Mouse (Mus musculus) brown adipose tissue, adult 24 weeks (tissue): ENCODE results near the gene Pik3c2g. TPM values are rescaled to one million over a fixed set of nuclear protein-coding genes. Genes with fewer than 3 reads are reported as not detected.

ENCODE experiments used
- H3K27ac ChIP-seq: fragments of 200-500 bp; replicated peaks from 2 replicates; pipeline ENCODE4 v1.5.1; 2012; ENCODE audit warnings: low read depth, mild to moderate bottlenecking, low read length
- H3K4me1 ChIP-seq: fragments of 200-500 bp; 2 replicates; pipeline ENCODE4 v1.6.1; 2012; ENCODE audit warnings: low read length, mixed read lengths; ENCODE audit not compliant: control insufficient read depth, insufficient read depth, insufficient read length
- H3K4me3 ChIP-seq: fragments of 200-500 bp; 2 replicates; pipeline ENCODE4 v1.5.1; 2012; ENCODE audit warnings: low read depth, mild to moderate bottlenecking, low read length, moderate library complexity; ENCODE audit not compliant: insufficient read depth
- polyA plus RNA-seq: library from polyadenylated mRNA; stranded (reverse); fragments of >200 nt; gene quantifications from 2 replicates; pipeline ENCODE4 v1.2.4, GENCODE M21; 2012; ENCODE audit not compliant: missing spikeins, insufficient read depth, insufficient read length

Pik3c2g gene
- polyA plus RNA-seq, 1 experiment: not detected

DNA sequence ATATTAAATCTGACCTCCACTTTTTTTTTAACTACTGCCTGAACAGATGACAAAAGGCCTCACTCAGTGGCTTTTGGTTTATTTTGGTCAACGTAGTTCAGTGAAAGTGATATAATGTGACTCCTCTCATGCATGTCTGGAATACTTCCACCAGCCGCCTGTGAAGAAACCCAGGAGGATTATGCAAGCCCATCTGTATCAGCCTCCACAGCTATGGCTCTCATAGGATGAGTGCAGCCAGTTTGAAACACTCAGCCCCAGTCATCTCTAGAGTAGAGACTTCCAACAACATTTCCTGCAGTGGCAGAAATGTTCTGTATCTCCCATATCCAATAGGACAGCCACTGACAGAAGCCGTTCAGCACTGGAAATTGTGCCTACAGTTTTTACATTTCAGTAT lies 391.1 kb downstream of the Pik3c2g start:
- H3K4me1 ChIP-seq: no peaks in the 10 kb centered on the region
- H3K27ac ChIP-seq: no peak overlapping the region
- H3K4me3 ChIP-seq: no peak overlapping the region

DNA sequence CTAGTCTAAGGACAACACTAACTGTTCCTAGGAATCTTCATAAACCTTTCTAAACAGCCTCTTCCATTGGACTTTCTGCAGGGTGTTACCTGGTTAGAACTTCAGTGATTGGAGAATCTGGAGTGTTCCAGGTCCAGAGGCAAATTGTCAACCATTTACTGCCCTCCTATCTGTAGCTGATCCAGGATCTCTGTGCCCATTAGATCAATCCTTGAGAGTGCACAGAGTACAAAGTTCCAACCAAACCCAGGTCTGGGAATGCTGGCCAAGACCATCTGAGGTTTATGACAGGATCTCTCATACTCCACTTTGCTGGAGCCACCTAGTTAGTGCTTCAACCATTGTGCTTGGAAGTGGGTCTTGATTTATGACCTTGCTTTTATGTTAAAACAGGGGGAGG lies 394.0 kb downstream of the Pik3c2g start:
- H3K4me3 ChIP-seq: no peak overlapping the region
- H3K27ac ChIP-seq: no peak overlapping the region
- H3K4me1 ChIP-seq: no peaks in the 10 kb centered on the region

GRCm38 (mm10) chr6:139984069-139984468 lies 397.0 kb downstream of the Pik3c2g start:
- Histone ChIP-seq H3K4me3 (no peak overlapping the region), H3K27ac (no peak overlapping the region), H3K4me1 (no peaks in the 10 kb centered on the region)

DNA sequence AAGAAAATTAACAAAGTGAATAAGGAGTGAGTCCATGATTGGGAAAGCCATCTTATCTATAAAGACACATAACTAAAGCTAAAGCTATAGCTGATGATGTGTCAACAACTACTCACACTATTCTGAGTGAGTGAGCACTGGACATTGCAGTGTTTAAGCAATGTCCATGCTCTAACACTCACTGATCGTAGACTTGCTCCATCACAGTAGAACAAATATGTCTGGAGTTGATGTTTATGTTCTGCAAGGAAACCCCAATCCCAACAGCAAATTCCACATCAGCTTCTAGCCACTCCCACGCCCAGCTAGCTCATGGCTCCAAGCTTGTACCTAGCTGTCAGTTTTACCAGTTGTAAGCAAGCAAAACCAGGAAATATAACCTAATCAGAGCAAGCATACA lies 399.5 kb downstream of the Pik3c2g start:
- no peaks in the 10 kb centered on the region for H3K4me1 ChIP-seq
- no peak overlapping the region for H3K27ac ChIP-seq
- no peak overlapping the region for H3K4me3 ChIP-seq

DNA sequence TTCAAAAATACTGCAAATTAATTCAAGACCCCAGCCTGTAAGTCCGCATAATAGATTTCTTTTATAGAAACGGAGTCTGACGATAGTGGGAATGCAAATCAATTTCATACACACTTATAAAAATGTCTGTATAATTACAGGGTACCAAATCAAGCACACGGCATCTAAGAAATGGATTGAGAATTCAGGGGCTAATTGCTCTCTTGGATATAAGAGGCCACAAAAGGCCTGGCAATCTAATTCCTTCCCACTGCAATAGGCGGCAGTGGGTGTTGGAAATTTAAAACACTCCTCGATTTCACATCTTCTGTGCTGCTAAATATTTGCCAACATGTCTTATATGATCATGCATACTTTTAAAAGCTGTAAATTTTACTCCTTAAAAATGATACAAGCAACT lies 402.1 kb downstream of the Pik3c2g start:
- H3K4me3 ChIP-seq: no peak overlapping the region
- no peak overlapping the region for H3K27ac ChIP-seq
- no peaks in the 10 kb centered on the region for H3K4me1 ChIP-seq

DNA sequence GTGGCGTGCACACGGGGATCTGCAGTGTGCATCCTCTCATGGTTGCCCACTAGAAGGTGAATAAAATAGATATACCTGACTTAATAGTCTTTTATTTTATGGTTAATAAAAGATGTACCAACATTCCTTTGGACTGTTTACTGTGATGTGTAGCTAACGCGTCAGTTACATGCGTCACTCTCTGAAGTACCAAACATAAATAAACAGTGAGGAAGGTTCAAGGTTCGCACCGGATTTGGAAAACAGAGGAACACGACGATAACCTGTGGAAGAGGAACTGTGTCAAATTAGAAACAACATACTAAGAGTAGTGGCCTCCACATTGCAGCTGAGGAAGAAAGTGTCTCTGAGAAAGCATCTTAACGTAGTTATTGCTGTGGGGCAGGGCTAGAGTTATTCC lies 402.6 kb downstream of the Pik3c2g start:
- no peak overlapping the region for H3K27ac ChIP-seq
- H3K4me3 ChIP-seq: no peak overlapping the region
- H3K4me1 ChIP-seq: no peaks in the 10 kb centered on the region

DNA sequence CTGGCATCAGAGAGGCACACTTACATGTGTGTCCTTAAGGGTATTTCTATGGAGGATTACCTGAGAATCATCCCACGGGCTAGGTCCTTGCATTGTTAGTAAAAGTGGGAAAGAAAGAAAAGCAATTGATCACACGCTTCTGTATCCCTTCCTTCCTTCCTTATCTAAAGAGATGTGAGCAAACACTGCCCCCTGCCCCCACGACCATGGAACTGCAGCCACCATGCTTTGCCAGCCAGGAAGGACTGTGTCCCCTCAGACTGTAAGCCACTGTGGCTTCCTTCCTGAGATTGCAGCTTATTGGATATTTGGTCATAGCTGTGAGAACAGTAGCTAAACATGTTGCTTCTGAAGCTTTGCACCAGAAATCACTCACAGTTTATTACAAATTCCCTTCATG lies 418.2 kb downstream of the Pik3c2g start:
- Histone ChIP-seq H3K4me1 (no peaks in the 10 kb centered on the region), H3K4me3 (no peak overlapping the region), H3K27ac (no peak overlapping the region)

Other genes with a start within 250 kb of the Pik3c2g start
- not detected in 2 replicates for gene Rergl, start 85.2 kb upstream of the Pik3c2g start, polyA plus RNA-seq